Mouse (Mus musculus): ENCODE measurements at regions not wholly inside any gene's neighbourhood (a gene's known extent, or its start where the extent isn't known, plus 50 kb on each side); places are given as distances from the start of the nearest gene placed in this dataset.

- TF ChIP-seq CTCF (IDR thresholded peaks at IDR 0.05; ENCODE audit: borderline replicate concordance, control insufficient read depth, extremely low read depth, insufficient read depth, low read length, poor library complexity) (no peak), POLR2A (IDR thresholded peaks at IDR 0.05; ENCODE audit: control insufficient read depth, extremely low read depth, insufficient read depth, low read length, poor library complexity) (no peak)
Observed at GRCm38 (mm10) chr15:96035273-96035672, 244.6 kb downstream of the Ano6 start.
